Mouse (Mus musculus): ENCODE results near the gene Rmi1.
A peak's percentile ranks its signal among the peaks of the same experiment; 100 is the strongest.
"Not testable (repeated sequence)": the region's sequence is repeated elsewhere in the genome, so short reads cannot be mapped to it uniquely, and the experiment has no call there.

Rmi1 gene

GRCm38 (mm10) chr13:58402003-58402743, at the start of gene Rmi1:
Gene Rmi1, plus strand, starts transcription at chr13:58402248.
- peak; percentile 98 for DNase-seq (ENCODE audit: low read depth)

- DNase-seq (ENCODE audit: low read depth) = no peak
These were observed 49.1 kb upstream of the Rmi1 start for GRCm38 (mm10) chr13:58352996-58353395.

- DNase-seq (ENCODE audit: low read depth) = peak; percentile 69
These were observed 43.3 kb upstream of the Rmi1 start, which contains the start of gene Kif27 for GRCm38 (mm10) chr13:58358629-58359303. Gene Kif27, minus strand, starts transcription at chr13:58359122.

DNA sequence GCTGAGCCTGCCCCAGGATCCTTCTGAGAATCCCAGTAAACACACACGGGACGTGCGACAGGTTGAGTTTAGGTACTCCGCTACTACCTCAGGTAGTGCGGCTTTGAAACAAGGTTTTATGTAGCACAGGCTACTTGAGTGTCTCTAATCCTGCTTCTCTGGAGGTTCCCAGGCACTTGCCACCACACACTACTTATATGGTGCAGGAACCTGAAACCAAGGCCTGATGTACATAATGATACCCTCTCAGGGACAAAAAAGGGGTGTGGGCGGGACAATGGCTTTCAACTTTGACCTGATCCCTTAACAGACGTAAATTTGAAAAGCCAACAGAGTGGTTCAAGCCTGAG, 42.8 kb upstream of the Rmi1 start:
- no peak for DNase-seq (ENCODE audit: low read depth)

DNA sequence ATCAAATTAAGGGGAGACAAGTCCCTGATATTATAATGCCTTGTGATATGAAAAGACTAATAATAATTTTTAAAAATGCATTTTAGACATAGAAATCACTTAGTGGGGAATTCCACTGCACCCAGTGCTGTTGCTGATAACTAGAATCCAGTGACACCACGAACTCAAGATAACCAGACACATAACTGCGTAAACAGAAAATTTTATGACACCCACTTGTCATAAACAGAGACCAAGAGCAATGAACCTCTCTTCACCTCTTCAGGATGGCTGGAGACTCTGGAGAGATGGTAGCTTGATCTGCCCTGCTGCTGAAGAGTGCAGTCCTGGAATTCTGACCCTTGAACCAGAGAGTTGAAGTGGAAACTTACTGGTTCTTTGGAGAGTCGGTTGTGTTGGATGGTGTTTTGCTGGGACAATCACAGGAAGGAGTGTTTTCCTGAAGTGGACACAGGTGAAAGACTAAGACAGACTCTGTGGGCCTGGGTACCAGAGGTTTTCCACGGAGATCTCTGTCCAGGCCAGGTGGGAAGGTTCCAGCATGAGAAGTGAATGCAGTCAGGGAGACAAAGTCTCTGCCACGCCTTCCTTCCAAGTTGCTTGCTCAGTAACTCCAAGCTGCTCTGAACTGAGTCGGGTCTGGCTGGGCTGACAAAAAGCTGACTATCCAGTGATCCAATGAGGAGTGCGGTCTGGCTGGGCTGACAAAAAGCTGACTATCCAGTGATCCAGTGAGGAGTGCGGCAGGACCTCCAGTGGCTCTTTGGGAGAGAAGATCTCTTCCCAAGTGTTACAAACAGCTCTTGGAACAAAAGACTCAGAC, 37.5 kb upstream of the Rmi1 start:
- DNase-seq (ENCODE audit: low read depth) = no peak

DNA sequence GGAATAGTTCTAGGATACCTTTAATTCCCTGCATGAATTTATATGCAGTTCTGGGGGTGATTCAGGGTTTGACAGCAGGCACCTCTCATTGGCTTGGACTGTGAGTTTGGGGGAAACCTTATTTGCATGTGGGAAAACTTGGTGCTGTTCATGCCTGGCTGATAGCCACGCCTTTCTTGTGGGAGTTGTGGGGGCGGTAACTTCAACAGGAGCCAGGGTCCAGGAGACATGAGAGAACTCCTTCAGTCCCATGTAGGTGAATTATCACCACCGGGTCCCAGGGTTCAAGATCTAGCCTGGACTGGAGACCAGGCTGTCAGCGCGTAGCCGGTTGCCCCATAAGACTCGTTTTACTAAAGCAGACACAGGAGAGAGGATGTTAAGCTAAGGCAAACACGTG, 36.9 kb upstream of the Rmi1 start:
- DNase-seq (ENCODE audit: low read depth) = not testable (repeated sequence)

- DNase-seq (ENCODE audit: low read depth) = no peak
These were observed 35.7 kb upstream of the Rmi1 start for GRCm38 (mm10) chr13:58366373-58366772.

- DNase-seq (ENCODE audit: low read depth) = no peak
These were observed 34.4 kb upstream of the Rmi1 start for GRCm38 (mm10) chr13:58367641-58368040.

DNA sequence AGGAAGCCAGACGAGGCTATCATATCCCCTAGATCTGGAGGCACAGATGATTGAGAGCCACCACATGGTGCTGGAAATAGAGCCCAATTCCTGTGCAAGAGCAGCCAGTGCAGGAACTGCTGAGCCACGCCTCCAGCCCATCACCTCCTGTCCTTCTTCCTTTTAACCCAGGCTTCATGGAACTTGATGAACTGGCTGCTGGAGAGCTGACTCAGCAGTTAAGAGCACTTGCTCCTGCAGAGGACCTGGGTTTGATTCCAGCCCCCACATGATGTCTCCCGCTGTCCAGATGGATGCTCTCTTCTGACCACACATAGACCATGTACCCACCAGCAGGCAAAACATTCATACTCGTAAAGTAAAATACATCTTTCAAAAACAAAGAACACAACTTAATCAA, 33.2 kb upstream of the Rmi1 start:
- DNase-seq (ENCODE audit: low read depth) = no peak

GRCm38 (mm10) chr13:58372278-58373152, 29.5 kb upstream of the Rmi1 start:
- DNase-seq (ENCODE audit: low read depth) = no peak

DNA sequence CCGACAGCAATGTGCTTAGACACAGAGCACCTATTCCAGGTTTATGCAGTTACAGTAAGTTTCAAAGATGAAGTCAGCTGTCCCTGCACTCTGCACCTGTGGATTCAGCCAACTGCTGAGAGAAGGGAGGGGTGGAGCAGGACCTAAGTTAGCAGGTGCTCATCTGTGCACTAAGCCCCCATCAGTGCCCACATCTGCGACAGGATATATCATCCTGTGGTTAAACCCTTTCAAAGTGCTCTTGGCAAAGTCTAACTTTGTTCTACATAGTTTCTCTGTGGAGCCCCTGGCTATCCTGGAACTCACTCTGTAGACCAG, 28.9 kb upstream of the Rmi1 start:
- DNase-seq (ENCODE audit: low read depth) = no peak

- DNase-seq (ENCODE audit: low read depth) = no peak
These were observed 17.7 kb upstream of the Rmi1 start for GRCm38 (mm10) chr13:58384371-58384770.

DNA sequence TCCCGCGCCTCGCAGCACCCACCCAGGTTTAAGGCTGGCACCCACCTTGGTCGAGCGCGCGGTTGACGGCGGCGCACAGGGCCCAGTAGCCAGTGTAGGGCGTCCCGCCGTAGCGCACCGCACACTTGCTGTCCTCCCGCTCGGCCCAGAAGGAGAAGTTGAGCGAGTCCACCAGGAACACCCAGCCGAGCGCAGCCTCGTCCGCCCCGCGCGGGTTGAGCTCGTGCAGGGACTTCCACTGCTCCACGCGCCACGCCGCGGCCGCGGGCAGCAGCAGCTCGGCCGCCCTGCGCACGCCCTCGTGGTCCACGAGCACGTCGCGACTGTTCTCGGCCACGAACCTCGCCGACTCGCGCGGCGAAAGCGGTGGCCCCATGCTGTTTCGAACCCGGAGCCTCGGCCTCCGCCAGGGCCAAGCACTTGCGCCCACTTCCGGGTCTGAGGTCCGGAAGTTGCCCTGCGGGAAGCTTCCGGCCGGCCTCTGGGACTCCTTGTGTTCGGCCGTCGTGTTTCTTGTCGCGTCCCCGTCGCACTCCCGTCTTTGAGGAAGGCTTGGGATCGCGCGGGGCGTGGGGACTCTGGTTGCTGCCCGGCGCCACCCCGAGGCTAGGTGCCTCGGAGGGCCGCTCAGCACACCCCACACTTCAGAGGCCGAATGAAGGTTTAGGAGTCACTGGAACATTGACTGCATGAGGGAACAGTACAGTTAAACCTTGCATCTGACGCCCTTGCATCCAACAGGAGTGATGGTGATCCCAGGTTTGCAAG, 17.1 kb upstream of the Rmi1 start, which contains the start of gene 2210016F16Rik:
Gene 2210016F16Rik (minus strand): TSS at position 447 of the 768 bp plus-strand sequence.
- DNase-seq (ENCODE audit: low read depth) = no peak

GRCm38 (mm10) chr13:58385547-58385920, 16.5 kb upstream of the Rmi1 start:
- no peak for DNase-seq (ENCODE audit: low read depth)

GRCm38 (mm10) chr13:58387948-58388347, 14.1 kb upstream of the Rmi1 start:
- peak; percentile 73 for DNase-seq (ENCODE audit: low read depth)

DNA sequence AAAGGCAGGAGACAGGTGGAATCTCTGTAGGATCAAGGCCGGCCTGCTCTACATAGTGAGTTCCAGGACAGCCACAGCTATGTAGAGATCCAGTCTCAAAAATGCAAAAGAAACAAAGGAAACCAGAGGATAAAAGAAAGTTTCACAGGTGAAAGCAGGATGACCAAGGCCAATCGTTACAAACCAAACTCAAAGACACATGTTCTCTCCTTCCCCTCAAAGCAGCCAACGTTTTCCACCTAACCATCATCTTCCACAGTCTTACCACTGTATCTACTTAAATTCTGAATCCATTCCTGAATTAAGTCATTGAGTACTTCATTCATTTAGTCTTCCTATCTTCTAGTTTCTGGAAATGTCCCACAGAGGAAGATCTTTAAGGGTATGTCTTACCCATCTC, 13.7 kb upstream of the Rmi1 start:
- no peak for DNase-seq (ENCODE audit: low read depth)

DNA sequence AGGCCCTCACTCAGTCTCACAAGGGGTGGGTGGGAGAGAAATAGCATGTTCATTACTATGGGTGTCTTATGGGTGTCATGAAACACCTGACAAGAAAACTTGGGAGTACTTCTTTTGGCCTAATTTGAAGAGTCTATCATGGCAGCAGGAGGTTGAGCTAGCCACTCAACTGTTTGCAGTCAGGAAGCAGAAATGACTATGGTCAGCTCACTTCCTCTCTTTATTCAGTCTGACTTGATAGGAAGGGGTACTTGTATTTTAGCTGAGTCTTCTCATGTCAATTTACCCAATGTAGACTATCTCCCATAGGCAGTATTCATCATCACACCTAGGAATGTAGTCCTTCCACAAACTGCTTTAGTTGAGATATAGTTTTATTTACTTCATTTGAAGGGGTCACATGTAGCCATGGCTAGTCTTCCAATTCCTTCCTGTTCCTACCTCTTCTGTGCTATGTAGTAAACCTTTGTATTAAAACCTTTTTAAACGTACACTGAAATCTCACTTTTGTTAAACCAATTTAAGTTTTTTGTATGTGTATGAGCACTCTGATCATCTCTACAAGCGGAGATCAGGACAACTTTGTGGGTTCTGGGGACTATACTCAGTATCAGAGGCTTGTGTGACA, 12.6 kb upstream of the Rmi1 start:
- peak; percentile 12 for DNase-seq (ENCODE audit: low read depth)

DNA sequence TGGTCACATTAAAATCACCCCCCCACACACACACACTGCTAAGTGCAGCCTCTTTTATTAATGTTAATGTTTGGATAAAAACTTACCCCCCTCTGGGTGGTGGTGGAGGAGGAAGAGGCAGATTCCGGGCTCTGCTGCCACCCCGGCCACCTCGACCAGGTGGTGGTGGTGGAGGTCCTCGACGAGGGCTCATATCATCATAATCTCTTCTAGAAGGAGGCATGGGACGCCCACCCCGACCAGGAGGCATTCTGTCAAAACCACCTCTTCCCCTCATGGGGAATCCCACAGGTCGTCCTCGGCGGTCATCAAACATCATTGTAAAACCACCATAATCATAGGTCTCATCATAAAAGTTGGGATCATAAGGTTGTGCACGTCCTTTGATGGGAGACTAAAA, 7.7 kb upstream of the Rmi1 start:
- DNase-seq (ENCODE audit: low read depth) = not testable (repeated sequence)

DNA sequence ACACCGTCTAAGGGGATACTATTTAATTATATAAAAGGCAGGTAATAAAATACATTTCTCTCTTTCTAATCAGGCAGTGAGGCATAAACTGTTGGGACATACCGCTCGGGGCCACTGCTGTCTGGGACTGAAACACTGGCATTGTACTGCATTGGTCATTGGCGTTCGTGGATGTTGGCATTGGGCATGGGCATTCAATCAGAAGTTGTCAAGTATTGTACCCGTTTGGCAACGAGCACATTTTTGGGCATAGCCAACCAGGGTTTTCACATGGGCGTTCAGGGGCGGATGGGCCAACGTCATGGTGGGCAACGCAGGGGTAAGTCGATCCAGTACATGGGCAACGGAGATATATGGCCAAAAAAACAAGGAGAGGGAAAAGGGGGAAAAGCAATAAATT, 4.4 kb upstream of the Rmi1 start:
- no peak for DNase-seq (ENCODE audit: low read depth)

- peak; percentile 39 for DNase-seq (ENCODE audit: low read depth)
These were observed 1.5 kb upstream of the Rmi1 start for GRCm38 (mm10) chr13:58400576-58400975.
